Mouse (Mus musculus): Measurements from ENCODE around the gene Mmp28. TPM values are rescaled to one million over a fixed set of nuclear protein-coding genes. Genes with fewer than 3 reads are reported as not detected.

The Mmp28 gene
- total RNA-seq (2021), result 1 to 10 TPM; 3.4 to 4.0 TPM

DNA sequence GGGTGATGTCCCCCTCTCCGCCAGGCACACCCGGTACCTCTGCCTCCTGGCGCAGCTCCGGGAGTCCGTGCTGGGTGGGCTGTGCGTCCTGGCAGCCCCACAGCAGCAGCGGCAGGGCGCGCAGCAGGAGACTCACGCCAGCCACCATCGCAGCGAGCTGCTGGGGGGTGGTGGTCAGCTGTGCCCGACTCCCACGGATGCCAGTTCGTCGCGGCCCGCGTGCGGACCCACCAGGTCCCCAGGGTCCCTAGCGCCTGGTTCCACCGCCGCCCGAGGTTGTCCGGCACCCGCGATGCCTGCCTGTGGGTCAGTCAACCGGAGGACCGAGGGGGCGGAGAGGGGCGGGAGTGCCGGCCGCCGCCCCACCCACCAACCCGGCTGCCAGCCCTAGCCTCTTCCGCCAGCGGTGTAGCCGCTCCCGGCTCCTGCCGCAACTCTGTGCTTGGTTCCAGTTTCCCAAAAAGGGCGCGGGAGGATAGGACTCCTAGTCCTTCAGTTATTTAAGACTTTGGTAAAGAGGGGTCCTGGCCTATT is at the start of gene Mmp28:
TSS of gene Mmp28 (minus strand) at position 361 of the 534 bp plus-strand sequence.
- intact Hi-C loops (cut with DNase I), result no loop called here
- peak in 1 of 2 experiments; percentile 84 for DNase-seq (ENCODE audit: extremely low spot score in 1 of 2, low spot score in 2 of 2)

DNA sequence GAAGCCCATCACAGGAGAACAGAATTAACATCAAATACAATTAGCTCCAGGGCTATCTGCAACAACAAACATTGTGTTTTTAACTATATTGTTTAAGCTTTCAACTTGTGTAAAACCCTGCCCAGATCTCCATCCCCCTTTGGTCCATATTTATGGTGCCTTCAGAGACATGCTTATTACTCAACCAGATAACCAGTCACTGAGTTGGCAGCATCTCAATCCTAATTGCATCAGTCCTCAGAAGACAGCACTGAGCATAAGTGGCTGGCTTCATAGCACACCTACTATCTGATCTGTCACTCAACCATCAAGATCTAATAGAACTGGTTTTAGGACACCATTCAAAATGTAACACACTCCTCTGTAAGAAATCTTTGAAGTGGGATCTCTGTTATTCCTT is 46.6 kb upstream of the Mmp28 start:
- intact Hi-C loops (cut with DNase I), result no loop called here

DNA sequence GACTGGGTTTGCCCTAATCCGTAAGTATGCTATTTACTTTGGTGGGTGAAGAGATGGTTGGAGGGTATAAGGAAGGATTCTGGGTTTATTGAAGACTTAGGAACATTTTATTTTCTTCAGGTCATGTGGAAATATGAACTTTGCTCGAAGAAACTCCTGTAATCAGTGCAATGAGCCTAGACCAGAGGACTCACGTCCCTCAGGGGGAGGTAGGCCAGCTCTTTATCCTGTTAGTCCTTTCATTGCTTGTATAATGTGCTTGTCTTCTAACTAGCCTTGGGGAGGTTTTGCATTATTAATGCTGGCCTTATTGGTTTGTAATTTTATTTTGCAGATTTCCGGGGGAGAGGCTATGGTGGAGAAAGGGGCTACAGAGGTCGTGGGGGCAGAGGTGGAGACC is 41.4 kb upstream of the Mmp28 start:
- intact Hi-C loops (cut with DNase I), result no loop called here
- DNase-seq (ENCODE audit: extremely low spot score in 1 of 2, low spot score in 2 of 2), result no peak

More for the DNA sequence above, 46.6 kb upstream of the Mmp28 start:
- no peak for DNase-seq (ENCODE audit: extremely low spot score in 1 of 2, low spot score in 2 of 2)

DNA sequence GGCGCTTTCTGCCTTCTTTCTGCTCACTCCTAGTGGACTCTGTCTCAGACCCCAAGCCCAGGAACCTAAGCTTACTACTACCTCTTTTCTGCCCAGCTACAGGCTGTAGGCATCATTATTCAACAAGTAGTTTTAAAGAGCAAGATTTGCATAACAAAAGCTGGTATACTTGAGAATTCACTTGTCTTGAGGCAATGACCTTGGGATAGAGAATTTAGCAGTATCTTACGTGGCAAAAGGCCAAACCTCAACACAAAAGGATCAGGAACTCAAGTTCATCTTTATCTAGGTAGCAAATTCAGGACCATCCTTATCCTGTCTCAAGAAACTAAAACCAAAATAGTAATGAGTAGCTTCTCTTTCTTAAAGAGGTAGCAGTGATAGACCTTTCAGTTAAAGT is 32.7 kb upstream of the Mmp28 start:
- intact Hi-C loops (cut with DNase I), result no loop called here
- DNase-seq (ENCODE audit: extremely low spot score in 1 of 2, low spot score in 2 of 2), result no peak

DNA sequence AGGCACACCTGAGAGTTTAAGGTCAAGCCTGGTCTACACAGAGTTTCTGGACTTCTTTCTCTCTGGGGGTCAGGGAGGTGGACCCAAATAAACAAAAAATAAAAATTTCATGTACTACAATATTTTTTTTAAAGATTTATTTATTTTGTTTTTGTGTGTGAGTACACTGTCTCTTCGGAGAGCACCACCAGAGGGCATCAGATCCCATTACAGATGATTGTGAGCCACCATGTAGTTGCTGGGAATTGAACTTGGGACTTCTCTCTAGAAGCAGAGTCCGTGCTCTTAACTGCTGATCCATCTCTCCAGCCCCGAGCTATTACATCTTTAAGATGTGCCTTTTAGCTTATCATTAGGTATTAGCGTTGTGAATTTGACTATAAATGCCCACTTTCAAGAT is 28.6 kb upstream of the Mmp28 start:
- intact Hi-C loops (cut with DNase I), result no loop called here
- no peak for DNase-seq (ENCODE audit: extremely low spot score in 1 of 2, low spot score in 2 of 2)

DNA sequence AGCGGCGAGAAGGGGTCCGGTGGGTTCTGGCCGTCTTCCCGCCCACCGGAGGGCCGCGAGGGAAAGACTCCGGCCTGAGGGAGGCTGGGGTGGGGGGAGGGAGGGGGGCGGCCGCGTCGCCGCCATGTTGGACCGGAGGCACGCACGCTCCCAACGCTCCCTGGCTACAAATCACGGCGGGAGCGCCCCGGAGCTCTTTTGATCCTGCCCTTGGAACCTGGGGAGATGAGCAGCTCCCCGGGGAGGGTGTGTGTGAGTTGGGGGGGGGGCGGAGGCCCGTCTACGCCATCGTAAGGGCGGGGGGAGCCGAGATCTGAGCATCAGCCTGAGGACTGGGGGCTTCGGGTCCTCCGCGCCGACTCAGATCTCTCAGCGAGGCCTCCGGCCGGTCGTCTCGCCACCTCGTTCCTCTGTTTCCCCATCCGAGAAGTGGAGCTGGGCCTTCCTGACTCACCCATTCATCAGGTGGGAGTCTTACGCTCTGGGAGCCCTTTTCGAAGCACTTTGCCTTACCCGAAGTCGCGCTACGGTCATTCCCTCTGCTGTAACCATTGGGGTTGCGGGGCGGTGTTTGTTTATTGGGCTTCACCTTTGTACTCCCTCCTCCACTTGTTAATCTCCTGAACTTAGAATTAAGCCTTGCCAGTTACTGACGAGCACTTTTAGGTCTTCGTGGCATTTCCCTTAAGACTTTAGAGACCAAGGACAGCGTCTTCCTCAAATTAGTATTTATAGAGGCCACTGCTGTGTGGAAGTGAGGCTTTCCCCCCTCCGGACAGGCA is 10.6 kb upstream of the Mmp28 start:
- intact Hi-C loops (cut with DNase I), result no loop called here
- DNase-seq (ENCODE audit: extremely low spot score in 1 of 2, low spot score in 2 of 2), result no peak

DNA sequence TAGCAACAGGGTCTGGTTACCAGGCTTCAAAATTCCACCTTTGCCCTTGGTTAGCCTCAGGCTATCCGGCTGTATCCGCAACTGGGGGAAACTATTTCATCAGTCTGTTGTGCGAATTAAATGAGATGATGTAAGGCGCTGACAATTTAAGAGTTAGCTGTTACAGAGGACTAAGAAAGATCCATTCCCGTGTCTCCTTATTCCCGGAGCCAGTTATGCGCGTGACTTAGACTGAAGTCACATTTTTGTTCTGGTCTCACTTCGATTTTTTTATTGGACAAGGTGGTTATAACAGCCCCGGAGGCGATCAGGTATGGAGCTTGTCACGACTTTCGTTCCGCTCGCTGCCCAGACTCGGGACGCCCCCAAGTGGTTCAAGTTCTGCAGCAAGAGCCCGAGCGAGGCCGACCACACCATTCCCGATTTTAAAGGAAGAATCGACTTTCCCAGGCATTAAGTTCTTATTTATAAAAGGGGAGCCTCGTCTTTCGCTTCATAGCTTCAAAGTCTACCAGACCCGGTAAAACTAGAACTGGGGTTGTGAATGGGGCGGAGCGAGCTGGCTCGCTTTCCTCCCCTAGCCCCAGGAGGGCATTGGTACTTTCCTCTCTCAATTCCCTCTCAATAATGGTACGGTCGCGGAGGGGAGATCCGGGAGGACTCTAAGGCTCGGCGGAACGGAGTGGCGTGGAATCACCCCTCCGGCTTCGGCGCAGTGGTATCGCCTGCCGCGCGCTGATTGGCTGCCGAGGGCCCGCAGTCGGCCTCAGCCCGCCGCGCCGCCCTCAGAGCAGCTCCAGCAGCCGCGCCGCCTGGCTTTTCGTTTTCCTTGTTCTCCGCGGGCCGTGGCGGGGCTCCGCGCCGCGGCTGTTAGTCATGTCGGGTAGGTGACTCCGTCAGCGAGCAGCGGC is 9.7 kb upstream of the Mmp28 start, which contains the start of gene Taf15:
TSS of gene Taf15 (plus strand) at position 763 of the 911 bp plus-strand sequence.
- intact Hi-C loops (cut with DNase I), result loop anchor here (1.0 kb wide), 1 partner anchor 29 kb away; no protein-coding TSS in a partner anchor
- DNase-seq (ENCODE audit: extremely low spot score in 1 of 2, low spot score in 2 of 2), result peak; percentile 98 to 99

DNA sequence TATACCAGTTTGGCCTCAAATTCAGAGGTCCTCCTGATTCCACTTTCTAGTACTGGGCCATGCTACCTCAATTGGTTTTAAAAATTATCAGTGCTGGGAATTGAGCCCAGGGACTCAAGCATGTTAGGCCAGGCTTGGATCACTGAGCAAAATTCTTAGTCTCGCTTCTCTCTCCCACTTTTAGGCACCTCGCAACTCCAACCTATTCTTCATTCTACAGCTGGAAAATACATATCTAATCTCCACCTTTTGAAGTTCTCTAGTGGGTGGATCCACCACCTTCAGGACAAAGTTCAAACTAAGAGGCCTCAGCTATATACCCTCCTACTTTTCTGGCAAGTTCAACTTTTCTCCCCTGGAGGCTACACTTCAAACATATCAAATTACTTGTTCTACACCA is 8.9 kb upstream of the Mmp28 start:
- no peak for DNase-seq (ENCODE audit: extremely low spot score in 1 of 2, low spot score in 2 of 2)
- intact Hi-C loops (cut with DNase I), result loop anchor here (1.0 kb wide), 1 partner anchor 28 kb away; no protein-coding TSS in a partner anchor

DNA sequence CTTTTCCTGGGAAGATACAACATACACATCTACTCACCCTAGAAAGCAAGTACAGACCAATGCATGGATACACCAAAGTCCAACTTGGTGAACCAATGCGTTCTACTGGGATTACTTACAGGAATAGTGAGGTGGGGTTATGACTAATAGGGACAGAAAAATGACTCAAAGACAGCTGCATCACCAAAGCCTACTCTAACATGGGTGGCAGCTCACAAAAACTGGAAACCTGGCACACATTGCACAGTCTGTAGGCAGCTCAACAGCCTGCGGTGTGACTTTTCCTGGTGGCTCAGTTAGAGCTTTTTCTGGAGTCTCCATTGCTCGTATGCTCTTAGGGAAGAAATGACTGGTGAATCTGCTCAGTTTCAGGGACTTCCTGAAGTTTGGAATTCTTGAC is 5.9 kb upstream of the Mmp28 start:
- no peak for DNase-seq (ENCODE audit: extremely low spot score in 1 of 2, low spot score in 2 of 2)
- intact Hi-C loops (cut with DNase I), result no loop called here

DNA sequence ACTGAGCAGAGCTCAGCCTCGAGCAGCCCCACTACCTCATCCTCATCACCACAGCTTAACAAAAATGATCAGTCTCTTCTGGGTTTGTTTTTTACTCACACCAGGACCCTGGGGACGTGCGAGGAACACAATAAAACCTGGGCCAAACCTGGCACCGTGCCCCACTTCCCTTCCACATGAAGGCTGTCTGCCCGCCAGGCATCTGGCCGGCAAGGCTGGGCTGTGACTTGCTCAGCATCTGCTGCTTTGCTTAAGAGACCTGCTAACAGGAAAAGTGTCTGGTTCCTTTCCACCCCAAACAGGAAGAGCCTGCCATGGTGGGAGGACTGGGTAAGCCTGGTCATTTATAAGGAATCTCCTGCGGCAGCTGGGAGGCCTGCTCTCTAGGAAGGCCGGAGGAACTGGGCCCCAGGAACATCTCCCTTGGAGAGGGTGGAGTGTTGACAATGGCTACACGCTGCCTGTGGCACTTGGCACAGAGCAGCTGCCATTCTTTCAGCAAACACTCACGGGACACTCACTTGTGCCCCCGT is 4.3 kb upstream of the Mmp28 start:
- intact Hi-C loops (cut with DNase I), result no loop called here
- peak; percentile 36 to 92 for DNase-seq (ENCODE audit: extremely low spot score in 1 of 2, low spot score in 2 of 2)

DNA sequence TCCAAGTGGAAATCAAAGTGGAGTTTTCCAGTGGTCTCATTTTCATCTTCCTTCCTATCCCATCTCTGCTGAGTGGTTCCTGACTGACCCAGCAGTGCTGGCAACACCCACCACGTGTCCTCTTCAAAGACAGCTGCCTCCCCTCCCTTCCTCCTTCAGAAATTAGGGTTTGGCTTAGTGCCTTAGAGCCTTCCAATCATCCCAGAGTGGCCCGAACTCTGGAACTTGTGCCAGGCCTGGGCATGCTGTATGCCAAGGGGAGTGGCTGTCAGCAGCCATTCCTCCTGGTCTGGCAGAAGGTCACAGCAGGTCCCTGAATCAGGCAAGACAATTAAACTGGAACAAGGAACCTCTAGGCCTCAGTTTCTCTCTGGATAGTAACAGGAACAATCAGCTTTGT is 3.1 kb upstream of the Mmp28 start:
- DNase-seq (ENCODE audit: extremely low spot score in 1 of 2, low spot score in 2 of 2), result peak in 1 of 2 experiments; percentile 47

DNA sequence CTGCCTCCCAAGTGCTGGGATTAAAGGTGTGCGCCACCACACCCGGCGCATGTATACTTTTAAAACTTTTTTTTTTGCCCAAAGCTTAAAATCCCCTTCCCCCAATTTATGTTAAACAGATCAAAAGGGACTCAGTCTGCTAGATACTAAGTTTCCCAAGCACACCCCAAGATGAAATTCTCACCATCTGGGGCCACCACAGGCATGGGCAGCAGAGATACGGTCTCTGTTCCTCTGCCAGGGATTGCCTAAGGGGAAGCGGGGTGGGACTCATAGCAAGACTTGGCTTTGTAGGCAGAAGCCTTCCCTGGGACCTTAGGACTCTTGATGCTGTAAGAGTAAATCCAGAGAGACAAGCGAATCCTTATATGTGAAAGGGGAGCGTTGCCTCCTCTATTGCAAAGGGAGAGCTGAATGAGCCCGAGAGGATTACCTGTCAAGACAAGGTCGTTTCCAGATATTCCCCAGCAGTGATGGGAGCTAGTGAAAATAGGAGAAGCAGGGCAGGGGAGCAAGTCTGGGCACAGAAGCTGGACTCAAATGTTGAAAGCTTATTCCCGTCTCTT is 1.3 kb downstream of the Mmp28 start:
- DNase-seq (ENCODE audit: extremely low spot score in 1 of 2, low spot score in 2 of 2), result peak in 1 of 2 experiments; percentile 7
- intact Hi-C loops (cut with DNase I), result no loop called here

More for the DNA sequence above, 3.1 kb upstream of the Mmp28 start:
- intact Hi-C loops (cut with DNase I), result no loop called here

DNA sequence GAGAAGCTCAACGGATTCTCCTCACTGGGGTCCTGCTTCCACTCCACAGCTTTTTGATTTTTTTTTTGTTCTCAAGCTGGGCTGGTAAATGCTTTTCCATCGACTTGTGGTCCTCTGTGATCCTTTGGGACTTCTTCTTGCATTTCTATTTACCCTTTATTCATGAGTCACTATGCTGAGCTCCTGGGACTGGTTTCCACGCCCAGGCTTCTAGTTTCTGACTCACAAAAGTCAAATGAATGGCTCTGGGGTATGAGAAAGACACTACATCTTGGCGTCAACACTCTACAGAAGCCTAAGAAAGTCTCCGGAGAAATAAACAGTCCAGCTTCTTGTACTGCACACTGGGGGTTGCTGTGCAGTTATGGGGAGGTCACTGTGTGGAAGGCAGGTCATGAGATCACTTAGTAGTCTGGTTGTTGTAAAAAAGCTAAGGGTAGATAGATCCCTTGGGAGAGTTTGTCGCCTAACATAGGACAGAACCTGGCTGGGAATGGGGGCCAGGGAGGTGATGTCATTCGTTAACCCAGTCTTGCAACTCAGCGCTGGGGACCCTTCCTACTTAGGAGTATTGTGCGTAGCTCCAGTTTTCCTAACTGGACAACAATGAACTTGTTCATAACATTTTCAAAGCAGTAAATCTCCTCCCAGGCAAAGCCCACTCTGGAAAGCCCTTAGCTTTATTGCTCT is 4.8 kb downstream of the Mmp28 start:
- intact Hi-C loops (cut with DNase I), result no loop called here
- DNase-seq (ENCODE audit: extremely low spot score in 1 of 2, low spot score in 2 of 2), result no peak

DNA sequence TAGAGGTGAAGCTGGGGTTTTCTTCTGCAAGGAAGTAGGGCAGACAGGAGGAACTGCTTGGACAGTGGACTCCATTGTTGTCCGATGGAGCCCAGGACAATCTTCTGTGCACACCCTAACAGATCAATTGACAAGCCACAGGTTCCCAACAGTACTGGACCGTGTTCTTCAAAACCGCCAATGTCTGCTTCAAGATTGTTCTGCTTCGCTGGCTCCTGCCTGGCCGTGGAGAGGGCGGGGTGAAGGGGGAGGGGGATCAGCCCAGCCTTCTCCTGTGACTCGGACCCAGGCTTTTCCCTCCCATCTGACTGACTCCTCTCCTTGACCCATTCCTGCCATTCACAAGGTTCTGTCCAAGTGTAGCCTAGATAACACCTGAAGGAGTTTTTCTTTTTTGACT is 5.6 kb downstream of the Mmp28 start:
- intact Hi-C loops (cut with DNase I), result no loop called here
- DNase-seq (ENCODE audit: extremely low spot score in 1 of 2, low spot score in 2 of 2), result peak in 1 of 2 experiments; percentile 13

DNA sequence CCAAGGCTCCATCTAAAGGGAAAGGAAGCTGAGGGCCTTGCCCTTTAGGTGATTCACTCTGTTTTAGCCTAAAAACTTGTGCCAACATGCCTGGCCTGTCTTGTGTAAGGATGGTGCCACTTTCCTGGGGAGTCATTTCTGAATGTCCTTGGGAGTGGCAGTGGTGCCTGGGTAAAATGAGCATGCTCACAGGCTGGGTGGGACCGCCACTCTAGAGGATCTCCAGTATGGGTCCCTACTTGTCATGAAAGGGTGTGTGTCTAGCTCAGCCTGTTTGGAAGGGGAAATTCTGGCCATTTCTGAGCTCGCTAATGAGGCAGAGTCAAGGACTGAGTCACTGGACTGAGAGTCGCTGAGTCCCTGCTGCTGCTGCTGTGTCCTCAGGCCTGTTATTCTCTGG is 7.3 kb downstream of the Mmp28 start:
- DNase-seq (ENCODE audit: extremely low spot score in 1 of 2, low spot score in 2 of 2), result no peak
- intact Hi-C loops (cut with DNase I), result no loop called here

DNA sequence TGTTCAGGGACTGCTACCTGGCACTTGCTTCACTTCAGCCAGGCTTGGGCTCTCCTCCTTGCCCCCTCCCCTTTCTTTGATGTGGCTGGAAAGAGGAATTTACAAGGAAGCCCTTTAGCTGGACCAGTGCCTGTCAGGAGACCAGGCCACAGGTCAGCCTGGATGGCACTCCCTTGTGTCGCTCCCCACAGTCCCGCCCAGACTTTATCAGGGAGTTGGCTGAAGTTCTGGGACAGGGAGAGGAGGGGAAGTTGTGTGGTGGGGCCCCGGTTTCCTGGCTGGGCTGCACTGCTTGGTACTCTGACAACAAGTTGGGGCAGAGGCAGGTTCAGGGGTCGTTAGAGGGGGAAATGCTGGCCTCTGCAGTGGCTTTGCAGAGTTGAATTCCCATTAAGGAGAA is 8.3 kb downstream of the Mmp28 start:
- intact Hi-C loops (cut with DNase I), result no loop called here
- DNase-seq (ENCODE audit: extremely low spot score in 1 of 2, low spot score in 2 of 2), result peak in 1 of 2 experiments; percentile 51

DNA sequence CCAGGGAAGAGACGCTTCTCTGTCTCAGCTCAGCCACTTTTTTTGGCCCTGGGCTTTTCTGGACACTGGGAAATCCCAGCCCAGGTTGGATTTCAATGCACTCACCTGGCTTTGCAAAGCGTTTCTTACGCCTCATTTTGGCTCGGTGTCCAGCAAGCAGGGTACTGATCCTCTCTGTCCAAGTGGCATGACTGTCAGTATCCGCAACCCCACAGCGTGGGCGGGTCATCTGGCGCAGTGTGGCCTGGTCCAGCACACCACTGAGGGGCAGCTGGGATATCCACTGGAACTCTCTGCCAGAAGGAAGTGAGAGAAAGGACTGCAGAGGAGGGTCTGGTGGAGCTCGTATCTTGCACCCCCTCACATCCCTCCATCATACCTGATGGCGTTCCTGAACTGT is 11.6 kb downstream of the Mmp28 start:
- intact Hi-C loops (cut with DNase I), result no loop called here
- DNase-seq (ENCODE audit: extremely low spot score in 1 of 2, low spot score in 2 of 2), result no peak

DNA sequence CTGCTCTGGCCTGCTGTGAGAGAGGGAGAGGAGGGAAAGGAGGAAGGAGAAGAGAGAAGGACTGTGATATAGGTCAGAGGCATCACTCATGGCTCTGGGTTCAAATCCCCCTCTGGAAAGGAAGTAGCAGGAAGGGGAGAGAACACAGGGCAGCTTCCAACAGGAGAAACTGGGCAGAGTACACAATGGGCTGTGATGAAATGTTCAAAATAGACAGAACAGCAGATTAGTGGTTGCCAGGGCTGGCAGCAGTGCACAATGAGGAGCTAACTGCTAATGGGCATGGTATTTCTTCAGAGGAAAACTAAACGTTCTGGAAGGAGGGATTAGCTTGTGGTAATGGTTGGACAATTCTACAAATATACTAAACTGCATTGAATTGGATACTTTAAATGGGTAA is 12.3 kb downstream of the Mmp28 start:
- intact Hi-C loops (cut with DNase I), result no loop called here
- DNase-seq (ENCODE audit: extremely low spot score in 1 of 2, low spot score in 2 of 2), result no peak
